Mouse (Mus musculus) MEL (cell line): ENCODE data around the gene Pdxk. TPM values are rescaled to one million over a fixed set of nuclear protein-coding genes. Genes with fewer than 3 reads are reported as not detected.
A peak's percentile ranks its signal among the peaks of the same experiment; 100 is the strongest.

Experiments
- DNase-seq: peaks from one replicate; pipeline ENCODE4 v3.0.0; 2011; ENCODE audit warnings: low read depth, low spot score
- H3K27ac ChIP-seq: 2 replicates; pipeline ENCODE4 v1.5.1; 2012; ENCODE audit warnings: low read depth, mild to moderate bottlenecking, control low read depth, low read length, moderate library complexity; ENCODE audit not compliant: control insufficient read depth
- H3K27me3 ChIP-seq, 2 experiments: fragments of 150-350 bp in 1 of 2; sonication (generic) in 1 of 2; 2 replicates each; pipeline ENCODE4 v1.6.1; 2012; ENCODE audit warnings: low read length in 2 of 2, mild to moderate bottlenecking in 2 of 2, improper control_type of control experiment in 1 of 2, moderate library complexity in 1 of 2; ENCODE audit not compliant: insufficient read depth in 2 of 2, control insufficient read depth in 1 of 2
- H3K36me3 ChIP-seq, 2 experiments: 2 replicates each; pipeline ENCODE4 v1.6.1; 2012 to 2014; ENCODE audit warnings: low read length in 2 of 2, improper control_type of control experiment in 1 of 2, inconsistent platforms in 1 of 2, mild to moderate bottlenecking in 1 of 2; ENCODE audit not compliant: insufficient read depth in 2 of 2, control insufficient read depth in 1 of 2
- H3K4me1 ChIP-seq, 2 experiments: fragments of 150-350 bp in 1 of 2; sonication (generic) in 1 of 2; 2 replicates each; pipeline ENCODE4 v1.6.1; 2012; ENCODE audit warnings: low read length in 2 of 2, improper control_type of control experiment in 1 of 2, mild to moderate bottlenecking in 1 of 2; ENCODE audit not compliant: insufficient read depth in 2 of 2, control insufficient read depth in 1 of 2
- H3K4me3 ChIP-seq, 2 experiments: fragments of 150-350 bp in 1 of 2; sonication (generic) in 1 of 2; 2 replicates each; pipeline ENCODE4 v1.5.1; 2012; ENCODE audit warnings: low read depth in 2 of 2, low read length in 2 of 2, mild to moderate bottlenecking in 2 of 2, moderate library complexity in 2 of 2, control low read depth in 1 of 2, improper control_type of control experiment in 1 of 2; ENCODE audit not compliant: control insufficient read depth in 1 of 2, insufficient read depth in 1 of 2
- H3K79me2 ChIP-seq: 2 replicates; pipeline ENCODE4 v1.6.1; 2012; ENCODE audit warnings: mild to moderate bottlenecking, low read length, moderate library complexity; ENCODE audit not compliant: control insufficient read depth, poor library complexity, insufficient read depth
- H3K9ac ChIP-seq: 2 replicates; pipeline ENCODE4 v1.6.1; 2012; ENCODE audit warnings: low read depth, mild to moderate bottlenecking, control low read depth, low read length, moderate library complexity; ENCODE audit not compliant: control insufficient read depth, poor library complexity, severe bottlenecking
- H3K9me3 ChIP-seq: fragments of 150-350 bp; sonication (generic); replicated peaks from 2 replicates; pipeline ENCODE4 v1.6.1; 2012; ENCODE audit warnings: mild to moderate bottlenecking, low read length, improper control_type of control experiment, moderate library complexity; ENCODE audit not compliant: insufficient read depth
- BHLHE40 ChIP-seq: IDR thresholded peaks from 2 replicates; pipeline ENCODE4 v1.6.1; 2012; ENCODE audit warnings: low read depth, mild to moderate bottlenecking, inconsistent platforms, low read length, improper control_type of control experiment, borderline replicate concordance
- CHD2 ChIP-seq: IDR thresholded peaks from 2 replicates; pipeline ENCODE4 v1.6.1; 2011; ENCODE audit warnings: low read length, improper control_type of control experiment
- CTCF ChIP-seq, 3 experiments: IDR thresholded peaks in 2 of 3; conservative IDR thresholded peaks in 1 of 3; 2 replicates each; pipeline ENCODE4 v1.5.1; 2011 to 2012; ENCODE audit warnings: low read length in 3 of 3, low read depth in 2 of 3, mild to moderate bottlenecking in 2 of 3, improper control_type of control experiment in 1 of 3, inconsistent platforms in 1 of 3, mixed read lengths in 1 of 3, moderate library complexity in 1 of 3; ENCODE audit not compliant: control insufficient read depth in 1 of 3, insufficient read depth in 1 of 3, poor library complexity in 1 of 3, severe bottlenecking in 1 of 3
- E2F4 ChIP-seq: IDR thresholded peaks from 2 replicates; pipeline ENCODE4 v1.6.1; 2011; ENCODE audit warnings: low read depth, low read length, improper control_type of control experiment, borderline replicate concordance
- ELF1 ChIP-seq: IDR thresholded peaks from 2 replicates; pipeline ENCODE4 v1.6.1; 2014; ENCODE audit warnings: low read depth, mild to moderate bottlenecking, inconsistent platforms, low read length, improper control_type of control experiment, moderate library complexity
- EP300 ChIP-seq, 2 experiments: IDR thresholded peaks; 2 replicates each; pipeline ENCODE4 v1.6.1; 2011; ENCODE audit warnings: improper control_type of control experiment in 2 of 2, low read length in 2 of 2, low read depth in 1 of 2, mild to moderate bottlenecking in 1 of 2
- ETS1 ChIP-seq: IDR thresholded peaks from 2 replicates; pipeline ENCODE4 v1.6.1; 2012; ENCODE audit warnings: low read depth, mild to moderate bottlenecking, inconsistent platforms, low read length, improper control_type of control experiment, moderate library complexity
- GABPA ChIP-seq: IDR thresholded peaks from 2 replicates; pipeline ENCODE4 v1.6.1; 2012; ENCODE audit warnings: low read depth, mild to moderate bottlenecking, inconsistent platforms, low read length, improper control_type of control experiment, moderate library complexity
- GATA1 ChIP-seq: IDR thresholded peaks from 2 replicates; pipeline ENCODE4 v1.6.1; 2011; ENCODE audit warnings: low read depth, low read length, improper control_type of control experiment
- HCFC1 ChIP-seq: IDR thresholded peaks from 2 replicates; pipeline ENCODE4 v1.6.1; 2012; ENCODE audit warnings: low read depth, mild to moderate bottlenecking, inconsistent platforms, low read length, improper control_type of control experiment, moderate library complexity
- KAT2A ChIP-seq: conservative IDR thresholded peaks from 2 replicates; pipeline ENCODE4 v1.6.1; 2012; ENCODE audit warnings: low read depth, low read length, improper control_type of control experiment, inconsistent platforms
- MEF2A ChIP-seq: IDR thresholded peaks from 2 replicates; pipeline ENCODE4 v1.6.1; 2014; ENCODE audit warnings: low read depth, mild to moderate bottlenecking, inconsistent platforms, low read length, improper control_type of control experiment; ENCODE audit not compliant: poor library complexity, insufficient replicate concordance, severe bottlenecking; ENCODE audit errors: extremely low read depth
- MXI1 ChIP-seq: IDR thresholded peaks from 2 replicates; pipeline ENCODE4 v1.6.1; 2011; ENCODE audit warnings: mild to moderate bottlenecking, low read depth, low read length, improper control_type of control experiment
- MYB ChIP-seq: IDR thresholded peaks from 2 replicates; pipeline ENCODE4 v1.6.1; 2011; ENCODE audit warnings: mild to moderate bottlenecking, low read depth, low read length, improper control_type of control experiment
- MYC ChIP-seq: IDR thresholded peaks from 2 replicates; pipeline ENCODE4 v1.6.1; 2011; ENCODE audit warnings: low read depth, mild to moderate bottlenecking, low read length, improper control_type of control experiment, moderate library complexity
- NELFE ChIP-seq: IDR thresholded peaks from 2 replicates; pipeline ENCODE4 v1.6.1; 2011; ENCODE audit warnings: low read depth, low read length, improper control_type of control experiment
- NRF1 ChIP-seq: IDR thresholded peaks from 2 replicates; pipeline ENCODE4 v1.6.1; 2014; ENCODE audit warnings: low read depth, mild to moderate bottlenecking, inconsistent platforms, low read length, improper control_type of control experiment, moderate library complexity; ENCODE audit not compliant: poor library complexity, insufficient read depth, severe bottlenecking
- POLR2AphosphoS2 ChIP-seq: IDR thresholded peaks from 2 replicates; pipeline ENCODE4 v1.6.1; 2011; ENCODE audit warnings: low read length, improper control_type of control experiment
- POLR2AphosphoS5 ChIP-seq: IDR thresholded peaks from 2 replicates; pipeline ENCODE4 v1.6.1; 2012; ENCODE audit warnings: low read depth, borderline replicate concordance, mild to moderate bottlenecking, inconsistent platforms, low read length, moderate library complexity, mixed read lengths
- RAD21 ChIP-seq: IDR thresholded peaks from 2 replicates; pipeline ENCODE4 v1.6.1; 2011; ENCODE audit warnings: mild to moderate bottlenecking, low read depth, low read length, improper control_type of control experiment
- RCOR1 ChIP-seq: IDR thresholded peaks from 2 replicates; pipeline ENCODE4 v1.6.1; 2012; ENCODE audit warnings: low read depth, mild to moderate bottlenecking, inconsistent platforms, low read length, improper control_type of control experiment
- SMC3 ChIP-seq: IDR thresholded peaks from 2 replicates; pipeline ENCODE4 v1.6.1; 2011; ENCODE audit warnings: low read depth, low read length, improper control_type of control experiment
- TAL1 ChIP-seq: IDR thresholded peaks from 2 replicates; pipeline ENCODE4 v1.6.1; 2012; ENCODE audit warnings: mild to moderate bottlenecking, inconsistent platforms, low read length, moderate library complexity, mixed read lengths
- TBP ChIP-seq: IDR thresholded peaks from 2 replicates; pipeline ENCODE4 v1.8.0; 2011; ENCODE audit warnings: low read depth, low read length, improper control_type of control experiment
- TCF12 ChIP-seq: IDR thresholded peaks from 2 replicates; pipeline ENCODE4 v1.6.1; 2014; ENCODE audit warnings: low read depth, mild to moderate bottlenecking, inconsistent platforms, low read length, improper control_type of control experiment, moderate library complexity
- USF1 ChIP-seq: IDR thresholded peaks from 2 replicates; pipeline ENCODE4 v1.6.1; 2014; ENCODE audit warnings: low read depth, mild to moderate bottlenecking, inconsistent platforms, low read length, improper control_type of control experiment, moderate library complexity
- ZC3H11A ChIP-seq: IDR thresholded peaks from 2 replicates; pipeline ENCODE4 v1.6.1; 2012; ENCODE audit warnings: low read depth, mild to moderate bottlenecking, inconsistent platforms, low read length, improper control_type of control experiment
- ZMIZ1 ChIP-seq: IDR thresholded peaks from 2 replicates; pipeline ENCODE4 v1.6.1; 2012; ENCODE audit warnings: low read depth, mild to moderate bottlenecking, inconsistent platforms, low read length, improper control_type of control experiment, moderate library complexity
- polyA plus RNA-seq, 2 experiments: library from polyadenylated mRNA; stranded (reverse) in 1 of 2; unstranded in 1 of 2; fragments of >175 nt in 1 of 2; fragments of >200 nt in 1 of 2; gene quantifications; 2 replicates each; pipeline versions ENCODE4 v1.2.1 to v1.2.4; 2012; ENCODE audit warnings: low replicate concordance in 2 of 2, low read depth in 1 of 2; ENCODE audit not compliant: insufficient read length in 2 of 2, insufficient read depth in 1 of 2, missing spikeins in 1 of 2
- total RNA-seq: library from RNA; depleted of rRNA; stranded (reverse); fragments of 300-350 nt; gene quantifications from 2 replicates; pipeline ENCODE4 v1.2.3, GENCODE M21; 2012

Pdxk gene
- total and polyA plus RNA-seq, 3 experiments = 28.7 to 29.3 TPM; not detected in 1

DNA sequence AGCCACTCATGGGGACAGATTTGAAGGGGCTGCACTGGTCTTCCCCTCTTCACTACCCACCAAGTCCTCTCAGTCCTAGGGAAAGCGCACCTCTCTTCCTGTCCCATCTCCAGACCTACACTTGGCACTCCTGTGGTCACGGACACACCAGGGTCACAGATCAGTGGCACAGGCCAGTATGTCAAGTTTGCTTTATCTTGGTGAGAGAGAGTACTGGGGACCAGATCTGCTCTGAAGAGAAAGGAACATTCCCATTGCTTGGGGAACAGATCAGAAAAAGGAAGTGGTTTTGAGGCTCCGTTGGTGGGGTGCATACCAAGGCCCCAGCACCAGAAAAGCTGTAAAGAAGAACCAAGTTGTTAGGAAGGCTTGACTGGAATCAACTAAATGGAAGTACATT is 697 bp upstream of the Pdxk start (continued):
- TF ChIP-seq EP300 (IDR thresholded peaks at IDR 0.05; ENCODE audit: low read depth in 1 of 2, low read length in 2 of 2) = peak; percentile 66 to 79
- peak; percentile 62 for TF ChIP-seq ETS1
- TF ChIP-seq MXI1 = no peak
- peak; percentile 46; the same call in 1 of the 2 replicates for TF ChIP-seq GATA1
- no peak for TF ChIP-seq USF1
- TF ChIP-seq TCF12 = peak; percentile 47; the same call in 1 of the 2 replicates
- TF ChIP-seq POLR2AphosphoS2 = 0 out of 2 replicates have a peak, but pooled peaks have one; percentile 4
- peak; percentile 38 for TF ChIP-seq NELFE
- TF ChIP-seq CHD2 = no peak
- TF ChIP-seq BHLHE40 = peak; percentile 32; the same call in 1 of the 2 replicates
- TF ChIP-seq KAT2A = no peak; the same call in 1 of the 2 replicates
- peak; percentile 76 for TF ChIP-seq TBP
- peak; percentile 61 for TF ChIP-seq HCFC1
- no peak for TF ChIP-seq TAL1
- no peak for TF ChIP-seq E2F4
- TF ChIP-seq ZMIZ1 = no peak; the same call in none of the 2 replicates
- TF ChIP-seq POLR2AphosphoS5 = no peak
- TF ChIP-seq NRF1 = no peak

DNA sequence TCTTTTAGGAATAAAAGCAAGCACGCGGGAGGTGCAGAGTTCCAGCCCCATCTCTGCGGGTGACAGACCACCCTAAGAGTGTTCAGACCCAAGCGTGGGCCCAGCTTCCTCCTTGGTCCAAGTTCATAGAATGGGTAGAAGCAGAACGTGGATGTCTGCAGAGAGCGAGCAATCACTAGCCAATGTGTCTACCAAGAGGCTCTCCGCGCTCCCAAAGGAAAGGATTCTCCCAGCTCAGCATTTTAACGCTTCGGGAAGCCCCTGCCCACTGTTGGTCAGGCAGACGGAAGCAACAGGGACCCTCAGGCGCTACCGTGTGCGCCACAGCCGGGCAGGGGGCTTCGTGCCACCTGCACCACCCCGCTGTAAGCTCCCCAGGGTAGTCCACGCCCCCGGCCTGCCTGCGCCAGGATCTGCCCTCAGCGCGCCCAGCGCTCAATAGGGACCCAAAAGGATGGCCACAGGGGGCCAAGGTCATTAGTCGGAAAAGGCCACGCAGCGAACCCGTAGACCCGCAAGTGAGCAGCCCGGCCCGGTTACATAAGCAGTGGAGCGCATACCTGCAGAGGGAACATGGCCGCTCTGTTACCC is 479 bp downstream of the Pdxk start:
- peaks cover 0 to 11% of the 10 kb centered on the region in 2 experiments; a peak in 2 of 4 replicates for H3K36me3 ChIP-seq
- peak overlapping the region; percentile 72 for H3K9ac ChIP-seq
- H3K4me3 ChIP-seq = peak overlapping the region; percentile 65 to 73
- TF ChIP-seq GABPA (no peak), CHD2 (no peak), MYC (no peak), CTCF (IDR thresholded peaks at IDR 0.05 in 2 of 3, conservative IDR thresholded peaks at IDR 0.05 in 1 of 3; ENCODE audit: control insufficient read depth in 1 of 3, insufficient read depth in 1 of 3, low read depth in 2 of 3, low read length in 3 of 3, poor library complexity in 1 of 3, severe bottlenecking in 1 of 3) (no peak), ELF1 (no peak), RAD21 (no peak), TCF12 (no peak), ETS1 (no peak), ZC3H11A (no peak), MEF2A (no peak), SMC3 (no peak), ZMIZ1 (no peak), MYB (no peak), MXI1 (no peak), BHLHE40 (no peak), NELFE (no peak), RCOR1 (no peak)
- H3K79me2 ChIP-seq = peaks cover 36% of the 10 kb centered on the region
- no peaks in the 10 kb centered on the region for H3K27me3 ChIP-seq
- peaks cover 5 to 16% of the 10 kb centered on the region in 2 experiments for H3K4me1 ChIP-seq
- DNase-seq = peak; percentile 68
- H3K9me3 ChIP-seq = no peaks in the 10 kb centered on the region
- peak overlapping the region; percentile 15 for H3K27ac ChIP-seq
